Mouse (Mus musculus) heart, postnatal 36 days (tissue): ENCODE results near the gene Dnajb13. TPM values are rescaled to one million over a fixed set of nuclear protein-coding genes. Genes with fewer than 3 reads are reported as not detected.

Source experiments
- DNase-seq, 2 experiments: peaks; one replicate each; pipeline ENCODE4 v3.0.0; 2021 to 2022
- intact Hi-C: fragments of 180-260 bp; cut with DNase I; formaldehyde crosslinking; loops from one replicate; pipeline ENCODE4 v1.15.1; 2025
- total RNA-seq, 2 experiments: library from RNA; stranded (reverse); gene quantifications; 2 replicates each; pipeline ENCODE4 v1.2.3; 2021

Gene Dnajb13
- total RNA-seq, 2 experiments from 2014 or later = not detected

DNA sequence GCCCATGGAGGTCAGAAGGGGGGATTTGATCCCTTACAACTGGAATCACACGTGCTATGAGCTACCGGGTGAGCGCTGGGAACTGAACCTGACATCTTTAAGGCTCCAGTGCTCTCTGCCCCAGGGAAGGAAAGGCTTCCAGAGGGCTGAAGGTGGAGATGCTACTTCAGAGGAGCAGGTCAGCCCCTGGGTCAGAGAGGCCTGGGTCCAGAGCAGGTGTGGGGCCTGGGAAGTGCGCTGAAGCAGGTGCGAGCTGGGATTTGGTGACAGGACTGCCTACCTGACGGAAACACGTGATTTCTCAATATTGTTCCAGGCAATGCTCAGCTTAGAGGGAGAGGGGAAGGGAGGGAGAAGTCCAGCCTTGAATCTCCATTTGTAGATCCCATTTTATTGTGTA, 50.5 kb downstream of the Dnajb13 start:
- intact Hi-C loops = loop anchor here (2.0 kb wide), 1 partner anchor 33 kb away; no protein-coding TSS in a partner anchor
- DNase-seq = no peak

DNA sequence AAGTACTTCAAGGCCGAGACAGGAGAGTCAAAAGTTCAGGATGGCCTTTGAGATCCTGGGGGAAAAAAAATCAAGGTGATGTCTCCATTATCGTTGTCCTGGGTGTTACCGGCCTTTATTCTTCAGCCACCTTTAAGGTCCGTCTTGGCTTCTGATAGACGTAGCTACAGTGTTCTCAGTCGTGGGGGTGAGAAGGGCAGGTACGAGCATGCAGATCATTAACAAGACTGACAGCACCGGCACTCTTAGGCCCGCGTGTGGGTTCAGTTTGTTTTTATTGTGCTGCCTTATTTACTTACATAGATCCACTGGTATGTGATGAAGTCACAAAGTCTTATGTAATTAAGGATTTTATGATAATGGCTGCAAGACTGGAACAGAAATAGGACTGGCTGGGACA, 51.0 kb downstream of the Dnajb13 start:
- intact Hi-C loops = loop anchor here (2.0 kb wide), 1 partner anchor 33 kb away; no protein-coding TSS in a partner anchor
- DNase-seq = no peak

DNA sequence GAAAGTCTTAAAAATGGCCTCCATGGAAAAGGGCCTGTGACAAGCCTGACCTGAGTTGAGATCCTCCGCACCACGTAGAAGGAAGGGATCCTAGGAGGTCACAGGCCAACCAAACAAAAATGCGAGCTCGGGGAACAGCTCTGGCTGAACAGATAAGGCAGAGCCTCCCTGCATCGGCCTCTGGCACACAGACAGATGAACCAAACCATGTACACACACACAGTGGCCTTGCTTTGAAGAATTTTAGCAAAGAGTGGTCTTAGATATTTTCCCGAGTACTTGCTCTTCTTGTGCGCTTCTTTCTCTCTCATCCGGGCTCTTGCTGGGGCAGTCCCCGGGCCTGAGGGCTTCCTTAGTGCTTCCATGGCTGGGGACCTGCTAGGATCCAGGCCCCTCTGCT, 51.6 kb downstream of the Dnajb13 start:
- intact Hi-C loops = no loop called here
- no peak for DNase-seq

GRCm38 (mm10) chr7:100461621-100462151, 53.1 kb downstream of the Dnajb13 start:
- intact Hi-C loops = no loop called here
- DNase-seq = peak; percentile 80 to 81

GRCm38 (mm10) chr7:100459862-100460261, 54.9 kb downstream of the Dnajb13 start:
- no peak for DNase-seq
- intact Hi-C loops = no loop called here

DNA sequence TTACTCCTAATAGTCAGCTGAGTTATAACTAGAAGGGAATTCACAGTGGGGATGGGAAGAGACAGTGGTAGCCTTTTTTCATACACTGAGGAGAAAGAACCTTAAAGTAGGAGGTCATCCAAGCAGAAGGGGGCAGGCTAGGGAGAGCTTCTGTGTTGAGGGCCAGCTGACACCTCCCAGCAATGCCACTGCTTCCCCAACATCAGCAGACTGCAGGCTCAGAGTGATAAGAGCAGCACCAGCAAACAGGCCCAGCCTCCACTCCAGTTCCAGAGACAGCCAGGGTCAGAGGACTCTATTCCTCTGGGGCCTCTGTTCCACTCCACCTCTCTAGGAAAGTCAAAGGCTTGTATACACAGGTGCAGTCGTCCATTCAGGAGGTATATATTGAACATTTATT, 56.6 kb downstream of the Dnajb13 start:
- intact Hi-C loops = no loop called here
- no peak for DNase-seq

Other genes starting within 250 kb of the Dnajb13 start
- under 1 TPM; 0.27 to 0.58 TPM for gene P4ha3, start 229.4 kb downstream of the Dnajb13 start, total RNA-seq
- gene C2cd3, start 142.7 kb downstream of the Dnajb13 start, total RNA-seq = 1 to 10 TPM; 7.8 to 9.5 TPM
- 10 to 100 TPM; 35.6 to 37.2 TPM for gene Ppme1, start 142.7 kb downstream of the Dnajb13 start, total RNA-seq
- gene Ucp3, start 42.0 kb downstream of the Dnajb13 start, total RNA-seq = 100 to 1,000 TPM in 1 of 2 experiments, 10 to 100 TPM in 1; 72.3 to 103 TPM
- gene Ucp2, start 21.6 kb downstream of the Dnajb13 start, total RNA-seq = 100 to 1,000 TPM; 331 to 414 TPM
- 10 to 100 TPM; 17.1 to 17.4 TPM for gene Coa4, start 22.1 kb upstream of the Dnajb13 start, total RNA-seq
- 10 to 100 TPM; 65.6 to 68.0 TPM for gene Rab6a, start 92.5 kb upstream of the Dnajb13 start, total RNA-seq
- gene Mrpl48, start 93.3 kb upstream of the Dnajb13 start, total RNA-seq = 10 to 100 TPM; 66.3 to 73.0 TPM
- 1 to 10 TPM; 2.6 to 2.7 TPM for gene Plekhb1, start 147.5 kb upstream of the Dnajb13 start, total RNA-seq
- gene Fam168a, start 191.7 kb upstream of the Dnajb13 start, total RNA-seq = 10 to 100 TPM; 38.8 to 44.7 TPM